Mouse (Mus musculus): Measurements from ENCODE around the gene Fut7.

DNA sequence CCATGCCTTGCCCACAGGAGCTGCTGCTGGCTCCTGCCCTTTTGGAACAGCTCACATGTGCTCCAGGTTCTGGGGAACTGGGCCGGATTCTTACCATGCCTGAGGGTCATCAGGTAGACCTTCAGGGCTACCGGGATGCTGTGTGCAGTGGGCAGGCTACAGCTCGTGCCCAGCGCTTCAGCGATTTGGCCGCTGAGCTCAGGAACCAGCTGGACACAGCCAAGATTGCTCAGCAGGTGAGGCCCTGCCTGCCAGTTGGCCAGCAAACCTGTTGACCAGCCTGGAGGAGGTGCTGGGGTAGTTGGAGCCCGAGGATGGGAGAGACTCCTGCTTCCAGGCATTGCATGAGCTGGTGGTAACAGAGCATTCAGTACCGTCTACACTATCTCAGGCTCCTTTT is 11.2 kb downstream of the Fut7 start:
- TF ChIP-seq POLR2A (IDR thresholded peaks at IDR 0.05; ENCODE audit: borderline replicate concordance, insufficient read depth, low read length) = no peak; the same call in 1 of the 2 replicates
- TF ChIP-seq CTCF (IDR thresholded peaks at IDR 0.05; ENCODE audit: borderline replicate concordance, insufficient read depth, low read depth, low read length) = peak; percentile 23; the same call in 1 of the 2 replicates

All from cerebellum, adult 2 months (tissue).